Mouse (Mus musculus) myocyte (in vitro differentiated cells): ENCODE measurements at regions not wholly inside any gene's neighbourhood (a gene's known extent, or its start where the extent isn't known, plus 50 kb on each side); places are given as distances from the start of the nearest gene placed in this dataset.

Experiments used
- CEBPB ChIP-seq: IDR thresholded peaks from 2 replicates; pipeline ENCODE4 v1.6.1; 2011; ENCODE audit warnings: mild to moderate bottlenecking, moderate library complexity; ENCODE audit not compliant: poor library complexity, insufficient read depth, severe bottlenecking
- E2F4 ChIP-seq: IDR thresholded peaks from one replicate; pipeline ENCODE4 v1.6.1; 2011; ENCODE audit warnings: mild to moderate bottlenecking, control low read depth, moderate library complexity; ENCODE audit not compliant: insufficient read depth
- MAX ChIP-seq: IDR thresholded peaks from one replicate; pipeline ENCODE4 v1.6.1; 2011; ENCODE audit warnings: low read depth, mild to moderate bottlenecking, control low read depth
- MYOD1 ChIP-seq, 3 experiments: IDR thresholded peaks; one replicate each; pipeline ENCODE4 v1.6.1; 2011; ENCODE audit warnings: control low read depth in 2 of 3, low read depth in 2 of 3, mild to moderate bottlenecking in 2 of 3, moderate library complexity in 1 of 3; ENCODE audit not compliant: insufficient read length in 2 of 3, control insufficient read depth in 1 of 3
- MYOG ChIP-seq, 3 experiments: IDR thresholded peaks; one replicate each; pipeline ENCODE4 v1.6.1; 2011; ENCODE audit warnings: control low read depth in 2 of 3, low read depth in 2 of 3, mild to moderate bottlenecking in 2 of 3; ENCODE audit not compliant: insufficient read length in 2 of 3, control insufficient read depth in 1 of 3, insufficient read depth in 1 of 3
- POLR2A ChIP-seq: IDR thresholded peaks from one replicate; pipeline ENCODE4 v1.6.1; 2011; ENCODE audit warnings: low read depth, mild to moderate bottlenecking, control low read depth, moderate library complexity; ENCODE audit not compliant: insufficient read length
- POLR2AphosphoS2 ChIP-seq: IDR thresholded peaks from one replicate; pipeline ENCODE4 v1.6.1; 2011; ENCODE audit warnings: low read depth, control low read depth; ENCODE audit not compliant: insufficient read length
- USF1 ChIP-seq: IDR thresholded peaks from one replicate; pipeline ENCODE4 v1.6.1; 2011; ENCODE audit warnings: low read depth, mild to moderate bottlenecking, control low read depth, moderate library complexity

GRCm38 (mm10) chr4:22833851-22834440 lies 345.8 kb upstream of the Pou3f2 start:
- TF ChIP-seq MYOG (IDR thresholded peaks at IDR 0.05; ENCODE audit: control insufficient read depth in 1 of 3, insufficient read depth in 1 of 3, insufficient read length in 2 of 3, low read depth in 2 of 3) = no peak
- no peak for TF ChIP-seq E2F4
- no peak for TF ChIP-seq USF1
- TF ChIP-seq POLR2A = no peak
- TF ChIP-seq MYOD1 (IDR thresholded peaks at IDR 0.05; ENCODE audit: control insufficient read depth in 1 of 3, insufficient read length in 2 of 3, low read depth in 2 of 3) = no peak
- no peak for TF ChIP-seq MAX
- TF ChIP-seq CEBPB = no peak
- TF ChIP-seq POLR2AphosphoS2 = no peak
